Mouse (Mus musculus) lung, embryonic 16.5 days (tissue): ENCODE results near the gene E2f3. TPM values are rescaled to one million over a fixed set of nuclear protein-coding genes. Genes with fewer than 3 reads are reported as not detected.

Experiments used
- ATAC-seq: fragments of 200-750 bp; cut with Nextera tagmentation; 2 replicates; pipeline ENCODE4 v1.8.0; 2017; ENCODE audit warnings: low read depth, mild to moderate bottlenecking, moderate library complexity
- H3K27ac ChIP-seq: fragments of 300-500 bp; sonication (generic); 2 replicates; pipeline ENCODE4 v1.5.1; 2014; ENCODE audit warnings: mild to moderate bottlenecking, control low read depth, low read length
- H3K27me3 ChIP-seq: fragments of 300-500 bp; sonication (generic); 2 replicates; pipeline ENCODE4 v1.6.1; 2014; ENCODE audit warnings: low read depth, low read length, mixed read lengths; ENCODE audit not compliant: control insufficient read depth, insufficient read depth
- H3K36me3 ChIP-seq: fragments of 300-500 bp; sonication (generic); 2 replicates; pipeline ENCODE4 v1.6.1; 2014; ENCODE audit warnings: low read length; ENCODE audit not compliant: control insufficient read depth, insufficient read depth
- H3K4me1 ChIP-seq: fragments of 300-500 bp; sonication (generic); replicated peaks from 2 replicates; pipeline ENCODE4 v1.6.1; 2014; ENCODE audit warnings: low read length, mixed read lengths; ENCODE audit not compliant: control insufficient read depth, insufficient read depth
- H3K4me2 ChIP-seq: fragments of 300-500 bp; sonication (generic); 2 replicates; pipeline ENCODE4 v1.6.1; 2014; ENCODE audit warnings: low read depth, low read length, control low read depth
- H3K4me3 ChIP-seq: fragments of 300-500 bp; sonication (generic); 2 replicates; pipeline ENCODE4 v1.5.1; 2014; ENCODE audit warnings: mild to moderate bottlenecking, low read length, control low read depth
- H3K9ac ChIP-seq: fragments of 300-500 bp; sonication (generic); 2 replicates; pipeline ENCODE4 v1.6.1; 2014; ENCODE audit warnings: low read length, control low read depth
- H3K9me3 ChIP-seq: fragments of 300-500 bp; sonication (generic); 2 replicates; pipeline ENCODE4 v1.6.1; 2016; ENCODE audit warnings: low read length; ENCODE audit not compliant: control insufficient read depth
- WGBS: fragments of 180-500 bp; shearing (Covaris S2); extraction: QIAGEN DNeasy Blood & Tissue Kit; methylation state at CpG from one replicate; pipeline ENCODE4 v1.1.7; 2014; 5-methylcytosine and 5-hydroxymethylcytosine counted together
- polyA plus RNA-seq: library from polyadenylated mRNA; unstranded; fragments of >200 nt; fragmentation: Nextera tagmentation; extraction: Ambion mirVana; gene quantifications from 2 replicates; pipeline ENCODE4 v1.2.1, GENCODE M21; 2015

E2f3 gene
- polyA plus RNA-seq, 1 experiment from 2014 or later: 11.3 TPM

DNA sequence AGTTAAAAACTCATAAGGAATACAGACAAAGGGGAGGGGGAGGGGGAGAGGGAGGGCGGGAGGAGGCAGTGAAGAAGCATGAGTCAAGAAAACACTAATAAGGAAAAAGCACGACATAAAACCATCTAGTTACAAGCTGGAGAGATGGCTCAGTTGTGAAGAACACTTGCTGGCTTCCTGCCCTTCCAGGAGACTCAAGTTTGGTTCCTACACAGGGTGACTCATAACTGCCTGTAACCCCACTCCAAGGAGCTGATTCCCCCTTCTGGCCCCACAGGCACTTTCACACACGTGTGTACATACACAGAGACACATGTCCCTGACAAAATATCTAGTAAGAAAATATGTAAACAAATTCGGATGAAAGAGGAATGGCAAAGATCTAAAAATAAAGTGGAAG, 84.2 kb downstream of the E2f3 start:
- Histone ChIP-seq H3K4me3 (no peak overlapping the region), H3K27ac (no peak overlapping the region), H3K36me3 (peaks cover 11% of the 10 kb centered on the region), H3K4me2 (no peak overlapping the region), H3K9ac (no peak overlapping the region), H3K27me3 (no peaks in the 10 kb centered on the region), H3K9me3 (0 out of 2 replicates have a peak, but pooled peaks cover 3% of the 10 kb centered on the region), H3K4me1 (no peaks in the 10 kb centered on the region)
- 49% methylated on average over 4 of the region's 4 CpGs for WGBS
- ATAC-seq: no peak

DNA sequence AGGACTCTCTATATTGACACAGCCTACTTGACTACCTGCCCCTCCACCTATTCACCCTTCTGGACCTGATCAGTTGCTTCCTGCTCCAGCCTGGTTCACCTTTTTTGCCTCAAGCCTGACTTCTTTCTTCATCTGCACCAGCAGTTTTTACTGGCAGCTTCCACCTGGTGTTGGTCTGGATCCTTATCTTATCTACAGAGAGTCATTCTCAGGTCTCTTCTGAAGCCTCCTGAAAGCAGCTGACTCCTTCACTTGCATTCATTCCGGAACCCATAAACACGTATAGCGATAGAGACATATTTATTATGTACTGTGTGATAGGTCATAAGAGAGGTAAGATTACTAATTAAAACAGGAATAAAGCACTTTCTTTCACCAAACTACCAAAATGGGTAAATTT, 119.1 kb downstream of the E2f3 start:
- Histone ChIP-seq H3K27ac (no peak overlapping the region), H3K9me3 (no peaks in the 10 kb centered on the region), H3K9ac (no peak overlapping the region), H3K36me3 (no peaks in the 10 kb centered on the region), H3K4me3 (no peak overlapping the region), H3K4me2 (no peak overlapping the region), H3K27me3 (no peaks in the 10 kb centered on the region), H3K4me1 (no peaks in the 10 kb centered on the region)
- 76% methylated on average over 3 of the region's 3 CpGs for WGBS
- no peak for ATAC-seq

DNA sequence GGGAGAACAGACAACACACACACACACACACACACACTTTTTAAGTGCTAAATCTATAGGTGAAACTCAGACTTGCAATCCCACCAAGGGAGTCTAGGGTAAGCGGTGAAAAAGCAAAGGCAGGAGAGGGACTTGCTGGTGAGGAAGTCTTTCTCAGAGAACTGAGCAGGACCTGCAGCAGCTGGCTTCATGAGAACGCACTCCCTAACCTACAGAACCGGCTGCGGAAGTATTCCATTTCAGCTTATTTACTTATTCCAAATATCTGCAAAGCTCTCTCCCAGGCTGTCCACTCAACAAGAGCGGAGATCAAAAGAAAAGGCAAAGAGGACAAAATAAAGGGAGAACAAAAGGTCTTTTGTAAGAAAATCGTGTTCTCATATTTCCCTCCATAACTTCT, 121.5 kb downstream of the E2f3 start:
- 38% methylated on average over 6 of the region's 6 CpGs for WGBS
- Histone ChIP-seq H3K4me1 (no peaks in the 10 kb centered on the region), H3K36me3 (no peaks in the 10 kb centered on the region)

DNA sequence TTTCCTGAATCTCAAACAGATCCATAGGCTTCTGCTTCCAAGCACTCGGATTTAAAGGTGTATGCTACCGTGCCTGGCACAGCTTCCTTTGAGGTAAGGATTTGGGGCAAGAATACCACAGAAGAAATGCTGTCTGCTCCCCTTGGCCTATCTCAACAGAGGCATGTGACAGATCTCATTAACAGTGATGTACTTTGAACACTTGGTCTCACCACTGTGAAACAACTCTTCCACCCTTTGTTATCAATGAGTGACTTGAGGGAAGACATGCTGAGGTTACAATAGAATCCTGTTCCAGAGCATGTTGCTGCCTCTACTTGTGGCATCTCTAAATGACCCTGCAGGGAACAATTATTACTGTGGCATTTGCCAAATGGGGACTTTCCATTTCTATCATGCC, 125.8 kb downstream of the E2f3 start:
- no peak overlapping the region for H3K4me2 ChIP-seq
- WGBS: 54% methylated on average over 2 of the region's 2 CpGs
- H3K36me3 ChIP-seq: no peaks in the 10 kb centered on the region
- H3K27ac ChIP-seq: no peak overlapping the region
- H3K9me3 ChIP-seq: no peaks in the 10 kb centered on the region
- ATAC-seq: no peak
- no peaks in the 10 kb centered on the region for H3K4me1 ChIP-seq
- no peak overlapping the region for H3K9ac ChIP-seq
- H3K27me3 ChIP-seq: no peaks in the 10 kb centered on the region
- H3K4me3 ChIP-seq: no peak overlapping the region

More for the DNA sequence above, 121.5 kb downstream of the E2f3 start:
- H3K9ac ChIP-seq: no peak overlapping the region
- ATAC-seq: peak; percentile 71; the same call in 1 of the 2 replicates
- no peak overlapping the region; the same call in 1 of the 2 replicates for H3K27ac ChIP-seq
- H3K4me3 ChIP-seq: no peak overlapping the region
- no peaks in the 10 kb centered on the region for H3K27me3 ChIP-seq
- H3K9me3 ChIP-seq: no peaks in the 10 kb centered on the region
- no peak overlapping the region for H3K4me2 ChIP-seq

DNA sequence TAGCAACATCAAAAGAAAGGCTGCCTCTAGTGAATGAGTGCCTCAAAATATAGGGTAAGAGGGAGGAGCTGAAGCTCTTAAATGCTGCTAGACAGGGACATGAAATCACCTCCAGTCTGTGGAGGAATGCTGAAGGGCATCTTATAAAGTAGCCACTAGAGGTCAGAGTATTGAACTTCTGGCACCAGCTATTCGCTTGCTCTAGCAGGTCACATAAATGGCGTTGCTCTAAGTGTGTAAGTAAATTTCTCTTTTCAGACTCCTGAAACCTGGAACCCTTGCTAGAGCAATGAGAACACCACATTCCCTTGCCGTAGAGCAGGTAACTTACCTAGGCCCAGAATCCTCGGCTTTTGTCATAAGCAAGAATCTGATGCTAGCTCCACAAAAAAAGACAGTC, 128.4 kb downstream of the E2f3 start:
- Histone ChIP-seq H3K4me3 (no peak overlapping the region), H3K27ac (no peak overlapping the region), H3K4me1 (peaks cover 4% of the 10 kb centered on the region), H3K36me3 (no peaks in the 10 kb centered on the region), H3K9me3 (no peaks in the 10 kb centered on the region), H3K27me3 (no peaks in the 10 kb centered on the region), H3K4me2 (no peak overlapping the region), H3K9ac (no peak overlapping the region)
- WGBS: 13% methylated on average over 4 of the region's 4 CpGs
- ATAC-seq: no peak; the same call in 1 of the 2 replicates

Other genes with a start within 250 kb of the E2f3 start
- gene Cdkal1, start 130.4 kb downstream of the E2f3 start, polyA plus RNA-seq: 32.1 and 32.5 TPM in 2 replicates
- 24.2 and 26.4 TPM in 2 replicates for gene Mboat1, start 150.4 kb upstream of the E2f3 start, polyA plus RNA-seq